Mouse (Mus musculus) lung, postnatal 0 days (tissue): ENCODE data around the gene Nptn.

Experiments used
- CTCF ChIP-seq: IDR thresholded peaks from 2 replicates; pipeline ENCODE4 v1.5.1; 2016; ENCODE audit warnings: antibody characterized with exemption, mild to moderate bottlenecking
- EP300 ChIP-seq: IDR thresholded peaks from 2 replicates; pipeline ENCODE4 v1.6.1; 2016; ENCODE audit warnings: antibody characterized with exemption, mild to moderate bottlenecking, control low read depth

DNA sequence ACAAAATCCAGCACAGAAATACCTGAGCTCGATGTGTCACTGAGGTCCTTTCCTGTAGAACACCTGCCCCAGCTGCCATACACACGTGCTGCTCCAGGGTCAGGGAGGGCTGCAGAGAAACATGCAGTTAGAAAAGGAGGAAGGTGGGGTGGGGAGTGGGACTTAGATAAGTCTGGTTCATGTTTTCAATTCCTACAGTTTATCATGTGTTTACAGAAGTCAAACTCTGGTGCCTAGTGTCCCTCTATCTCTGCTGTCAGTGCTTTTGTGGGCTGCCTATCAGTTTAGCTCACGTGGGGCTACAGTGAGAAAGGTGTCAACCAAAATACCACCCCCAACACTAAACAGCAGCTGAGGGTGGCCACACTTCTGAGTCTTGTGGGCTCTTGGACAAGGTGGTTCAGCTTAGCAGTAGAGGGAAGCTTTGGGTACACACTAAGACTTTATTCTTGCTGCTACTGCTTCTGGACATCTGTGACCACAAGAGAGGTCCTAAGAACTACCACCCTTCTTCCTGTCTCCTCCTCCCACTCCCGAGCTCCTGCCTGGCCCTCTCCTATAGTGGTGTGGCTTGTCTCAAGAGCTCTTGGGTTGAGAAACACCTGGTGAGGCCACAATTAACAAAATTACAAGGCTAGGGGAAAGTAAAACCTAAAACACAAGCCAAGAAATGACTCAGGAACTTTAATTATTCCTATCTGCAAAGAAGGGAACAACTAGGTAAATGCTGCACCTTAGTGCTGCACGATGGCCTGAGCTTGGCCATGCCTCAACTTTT is 75.9 kb downstream of the Nptn start:
- TF ChIP-seq CTCF = no peak
- TF ChIP-seq EP300 = no peak
